Mouse (Mus musculus) intestine, embryonic 14.5 days (tissue): ENCODE data around the gene Slc27a5. TPM values are rescaled to one million over a fixed set of nuclear protein-coding genes. Genes with fewer than 3 reads are reported as not detected.

Source experiments
- ATAC-seq: fragments of 200-750 bp; cut with Nextera tagmentation; replicated peaks from 2 replicates; pipeline ENCODE4 v1.8.0; 2017; ENCODE audit warnings: low read depth, moderate number of reproducible peaks, moderate TSS enrichment, moderate library complexity; ENCODE audit not compliant: low FRiP score, low TSS enrichment
- DNase-seq: peaks from one replicate; pipeline ENCODE4 v3.0.0-alpha.2; 2018; ENCODE audit warnings: low spot score
- H3K27ac ChIP-seq: fragments of 300-500 bp; sonication (generic); 2 replicates; pipeline ENCODE4 v1.5.1; 2014; ENCODE audit warnings: low read depth, mild to moderate bottlenecking, control low read depth
- H3K27me3 ChIP-seq: fragments of 300-500 bp; sonication (generic); replicated peaks from 2 replicates; pipeline ENCODE4 v1.6.1; 2014; ENCODE audit warnings: low read length, control low read depth; ENCODE audit not compliant: control insufficient read depth, insufficient read depth
- H3K36me3 ChIP-seq: fragments of 300-500 bp; sonication (generic); 2 replicates; pipeline ENCODE4 v1.6.1; 2014; ENCODE audit warnings: low read length, control low read depth; ENCODE audit not compliant: control insufficient read depth, insufficient read depth
- H3K4me1 ChIP-seq: fragments of 300-500 bp; sonication (generic); replicated peaks from 2 replicates; pipeline ENCODE4 v1.6.1; 2014; ENCODE audit warnings: low read length, control low read depth, mixed read lengths; ENCODE audit not compliant: control insufficient read depth, insufficient read depth
- H3K4me2 ChIP-seq: fragments of 300-500 bp; sonication (generic); 2 replicates; pipeline ENCODE4 v1.6.1; 2014; ENCODE audit warnings: low read length
- H3K4me3 ChIP-seq: fragments of 300-500 bp; sonication (generic); 2 replicates; pipeline ENCODE4 v1.5.1; 2014; ENCODE audit warnings: low read depth, low read length, control low read depth, mixed read lengths
- H3K9ac ChIP-seq: fragments of 300-500 bp; sonication (generic); 2 replicates; pipeline ENCODE4 v1.6.1; 2014; ENCODE audit warnings: mild to moderate bottlenecking, low read length
- H3K9me3 ChIP-seq: fragments of 300-500 bp; sonication (generic); 2 replicates; pipeline ENCODE4 v1.6.1; 2016; ENCODE audit warnings: low read length, control low read depth; ENCODE audit not compliant: control insufficient read depth
- WGBS: fragments of 180-500 bp; shearing (Covaris S2); extraction: QIAGEN DNeasy Blood & Tissue Kit; methylation state at CpG from one replicate; pipeline ENCODE4 v1.1.7; 2014; 5-methylcytosine and 5-hydroxymethylcytosine counted together
- polyA plus RNA-seq: library from polyadenylated mRNA; unstranded; fragments of >200 nt; fragmentation: Nextera tagmentation; extraction: Ambion mirVana; gene quantifications from 2 replicates; pipeline ENCODE4 v1.2.1, GENCODE M21; 2014

Gene Slc27a5
- polyA plus RNA-seq, 1 experiment from 2014 or later = not detected

- H3K36me3 ChIP-seq = peaks cover 78% of the 10 kb centered on the region
- peaks cover 21% of the 10 kb centered on the region for H3K4me1 ChIP-seq
- no peak for DNase-seq
- H3K27ac ChIP-seq = no peak overlapping the region
- no peak overlapping the region for H3K4me2 ChIP-seq
- H3K9ac ChIP-seq = no peak overlapping the region
- ATAC-seq = no peak
- 91% methylated on average over 7 of the region's 7 CpGs for WGBS
- H3K4me3 ChIP-seq = no peak overlapping the region
- H3K27me3 ChIP-seq = no peaks in the 10 kb centered on the region
- H3K9me3 ChIP-seq = no peaks in the 10 kb centered on the region
These were observed 34.5 kb upstream of the Slc27a5 start for GRCm38 (mm10) chr7:13032541-13032940.

GRCm38 (mm10) chr7:13031983-13032382, 34.0 kb upstream of the Slc27a5 start:
- Histone ChIP-seq H3K4me2 (no peak overlapping the region), H3K4me1 (peaks cover 21% of the 10 kb centered on the region)

GRCm38 (mm10) chr7:13031069-13031468, 33.1 kb upstream of the Slc27a5 start:
- H3K4me3 ChIP-seq = no peak overlapping the region; the same call in 1 of the 2 replicates
- H3K27ac ChIP-seq = no peak overlapping the region
- H3K36me3 ChIP-seq = peaks cover 87% of the 10 kb centered on the region
- DNase-seq (no peak), ATAC-seq (no peak)
- H3K9me3 ChIP-seq = no peaks in the 10 kb centered on the region
- no peak overlapping the region for H3K4me2 ChIP-seq
- H3K27me3 ChIP-seq = no peaks in the 10 kb centered on the region
- WGBS = 64% methylated on average over 5 of the region's 5 CpGs
- H3K9ac ChIP-seq = no peak overlapping the region
- peaks cover 21% of the 10 kb centered on the region for H3K4me1 ChIP-seq

More at GRCm38 (mm10) chr7:13031983-13032382, 34.0 kb upstream of the Slc27a5 start:
- H3K27me3 ChIP-seq = no peaks in the 10 kb centered on the region
- H3K4me3 ChIP-seq = no peak overlapping the region
- H3K36me3 ChIP-seq = peaks cover 83% of the 10 kb centered on the region
- DNase-seq = peak; percentile 50
- H3K27ac ChIP-seq = no peak overlapping the region
- H3K9me3 ChIP-seq = no peaks in the 10 kb centered on the region
- 80% methylated on average over 2 of the region's 2 CpGs for WGBS
- no peak for ATAC-seq
- H3K9ac ChIP-seq = no peak overlapping the region

DNA sequence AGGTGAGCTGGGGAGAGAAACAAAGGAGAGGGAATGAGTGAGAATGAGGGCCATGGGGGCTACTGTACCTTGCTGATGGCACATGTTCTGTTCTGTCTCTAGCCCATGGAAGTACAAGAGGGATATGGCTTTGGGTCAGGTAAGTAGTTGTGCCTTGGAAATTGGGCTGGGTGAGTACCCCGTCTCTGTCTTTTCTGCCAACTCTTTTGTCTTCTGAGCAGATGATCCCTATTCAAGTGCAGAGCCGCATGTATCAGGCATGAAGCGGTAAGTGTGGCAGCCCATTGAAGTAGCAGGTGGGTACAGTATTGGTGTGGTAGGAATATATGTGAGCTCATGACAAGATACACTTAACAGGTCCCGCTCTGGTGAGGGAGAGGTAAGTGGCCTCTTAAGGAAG, 31.0 kb upstream of the Slc27a5 start:
- 96% methylated on average over 4 of the region's 4 CpGs for WGBS
- DNase-seq (no peak), ATAC-seq (no peak)
- Histone ChIP-seq H3K27ac (no peak overlapping the region), H3K9me3 (no peaks in the 10 kb centered on the region), H3K27me3 (no peaks in the 10 kb centered on the region), H3K9ac (no peak overlapping the region), H3K36me3 (peaks cover 83% of the 10 kb centered on the region), H3K4me1 (peaks cover 23% of the 10 kb centered on the region), H3K4me3 (no peak overlapping the region), H3K4me2 (no peak overlapping the region)

DNA sequence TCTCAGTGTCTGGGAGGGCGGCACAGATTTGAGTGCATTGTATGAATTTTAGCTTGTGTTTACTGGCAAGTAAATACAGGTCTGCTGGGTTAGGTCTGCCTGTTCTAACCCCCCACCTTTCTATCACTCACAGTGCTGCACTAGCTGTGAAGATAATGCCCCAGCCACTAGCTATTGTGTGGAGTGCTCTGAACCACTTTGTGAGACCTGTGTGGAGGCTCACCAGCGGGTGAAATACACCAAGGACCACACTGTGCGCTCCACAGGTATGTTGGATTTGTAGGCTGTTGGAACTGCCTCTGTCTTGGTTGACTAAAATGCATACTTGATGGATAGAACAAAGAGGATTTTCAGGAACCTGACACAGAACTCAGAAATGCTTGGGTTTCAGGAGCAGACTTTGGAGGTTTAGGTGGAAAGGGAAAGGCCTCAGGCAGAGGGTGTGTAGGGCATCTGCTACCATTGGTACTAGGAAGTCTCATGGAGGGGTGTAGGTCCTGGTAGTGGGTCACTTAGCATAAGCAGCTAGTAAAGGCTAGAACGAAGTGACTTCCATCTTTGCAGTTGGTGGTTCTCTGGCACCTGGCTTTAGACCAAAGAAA, 27.6 kb upstream of the Slc27a5 start:
- Histone ChIP-seq H3K4me2 (peak overlapping the region; percentile 70), H3K27me3 (no peaks in the 10 kb centered on the region), H3K4me1 (peaks cover 14% of the 10 kb centered on the region), H3K27ac (peak overlapping the region; percentile 99; the same call in 1 of the 2 replicates), H3K9me3 (no peaks in the 10 kb centered on the region), H3K4me3 (peak overlapping the region; percentile 72), H3K36me3 (peaks cover 51% of the 10 kb centered on the region), H3K9ac (peak overlapping the region; percentile 94)
- DNase-seq (no peak), ATAC-seq (no peak)
- WGBS = 22% methylated on average over 4 of the region's 4 CpGs

GRCm38 (mm10) chr7:13024805-13025204, 26.8 kb upstream of the Slc27a5 start:
- Histone ChIP-seq H3K36me3 (peaks cover 43% of the 10 kb centered on the region), H3K9ac (peak overlapping the region; percentile 94), H3K4me2 (peak overlapping the region; percentile 70), H3K4me1 (peaks cover 14% of the 10 kb centered on the region), H3K9me3 (no peaks in the 10 kb centered on the region), H3K27me3 (no peaks in the 10 kb centered on the region), H3K27ac (peak overlapping the region; percentile 99), H3K4me3 (peak overlapping the region; percentile 72)
- ATAC-seq = peak; percentile 59
- under 1% methylated on average over 26 of the region's 44 CpGs for WGBS
- peak; percentile 87 for DNase-seq

GRCm38 (mm10) chr7:13023928-13024731, 26.1 kb upstream of the Slc27a5 start:
- peaks cover 37% of the 10 kb centered on the region for H3K36me3 ChIP-seq
- peak overlapping the region; percentile 72 for H3K4me3 ChIP-seq
- H3K9ac ChIP-seq = peak overlapping the region; percentile 94
- DNase-seq (peak; percentile 98), ATAC-seq (peak; percentile 82)
- H3K27me3 ChIP-seq = no peaks in the 10 kb centered on the region
- H3K4me1 ChIP-seq = peaks cover 14% of the 10 kb centered on the region
- H3K4me2 ChIP-seq = peak overlapping the region; percentile 70
- H3K9me3 ChIP-seq = no peaks in the 10 kb centered on the region
- peak overlapping the region; percentile 99 for H3K27ac ChIP-seq
- under 1% methylated on average over 90 of the region's 95 CpGs for WGBS

GRCm38 (mm10) chr7:13022773-13023535, 25.0 kb upstream of the Slc27a5 start:
- Histone ChIP-seq H3K9ac (peak overlapping the region; percentile 94), H3K36me3 (peaks cover 25% of the 10 kb centered on the region), H3K27me3 (no peaks in the 10 kb centered on the region), H3K4me2 (peak overlapping the region; percentile 70), H3K27ac (peak overlapping the region; percentile 99), H3K4me3 (peak overlapping the region; percentile 72), H3K4me1 (peaks cover 14% of the 10 kb centered on the region), H3K9me3 (no peaks in the 10 kb centered on the region)
- 4% methylated on average over 31 of the region's 31 CpGs for WGBS
- peak; percentile 73 for ATAC-seq
- DNase-seq = peak; percentile 88
